Mouse (Mus musculus): Measurements from ENCODE around the gene Itgb6. TPM values are rescaled to one million over a fixed set of nuclear protein-coding genes. Genes with fewer than 3 reads are reported as not detected.
A peak's percentile ranks its signal among the peaks of the same experiment; 100 is the strongest.

Gene Itgb6
- total RNA-seq (2021), result 10 to 100 TPM; 20.3 to 21.7 TPM
- long read RNA-seq, experiment 1, partial matches to known transcripts, result 0 of 6 reads
- long read RNA-seq, experiment 1, other reads (novel, unspliced or antisense), result 5 of 6 reads
- long read RNA-seq, experiment 2, partial matches to known transcripts, result 0 of 5 reads
- long read RNA-seq, experiment 2, other reads (novel, unspliced or antisense), result 4 of 5 reads

DNA sequence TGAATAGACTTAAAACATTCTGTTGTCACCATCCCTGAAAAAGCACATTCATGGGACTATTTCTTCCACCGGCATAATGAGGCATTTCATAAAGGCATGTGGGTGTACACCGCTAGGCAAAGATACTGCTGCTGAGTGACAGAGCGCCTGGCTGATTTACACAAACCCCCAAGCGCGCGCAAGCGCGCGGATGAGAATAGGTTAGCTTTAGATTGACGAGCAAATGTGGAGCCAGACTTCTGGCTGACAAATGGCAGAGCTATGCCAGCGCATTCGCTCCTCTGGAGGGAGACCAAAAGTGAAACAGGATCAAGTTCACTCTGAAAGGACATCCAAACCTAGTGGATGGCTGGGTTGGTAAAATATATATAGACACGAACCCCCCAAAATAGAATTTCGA, at the start of gene Itgb6:
Gene Itgb6, minus strand, starts transcription at position 130 of the 400 bp plus-strand sequence.
- DNase-seq, result peak; percentile 62 to 67
- intact Hi-C loops (cut with DNase I), result loop anchor here (5.0 kb wide), 2 partner anchors 680 to 730 kb away; no protein-coding TSS in a partner anchor

DNA sequence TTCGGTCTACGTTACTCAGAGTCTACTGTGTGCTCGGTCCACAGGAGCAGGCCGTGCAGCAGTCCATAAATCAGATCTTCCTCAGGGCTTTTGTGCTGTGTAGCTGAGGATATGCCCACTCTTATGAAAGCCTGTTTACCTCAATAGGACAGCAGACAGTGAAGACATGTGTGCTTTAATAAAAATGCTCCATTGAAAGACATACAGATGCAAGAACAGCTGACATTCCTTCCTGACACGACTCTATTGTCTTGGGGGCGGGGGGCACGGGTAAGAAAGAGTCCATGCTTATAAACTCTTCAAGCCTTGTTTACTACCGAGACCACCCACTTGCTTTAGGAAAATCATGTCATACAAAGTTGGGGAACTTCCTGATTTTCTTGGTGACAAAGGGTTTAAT, 44.0 kb upstream of the Itgb6 start:
- intact Hi-C loops (cut with DNase I), result no loop called here
- DNase-seq, result no peak

DNA sequence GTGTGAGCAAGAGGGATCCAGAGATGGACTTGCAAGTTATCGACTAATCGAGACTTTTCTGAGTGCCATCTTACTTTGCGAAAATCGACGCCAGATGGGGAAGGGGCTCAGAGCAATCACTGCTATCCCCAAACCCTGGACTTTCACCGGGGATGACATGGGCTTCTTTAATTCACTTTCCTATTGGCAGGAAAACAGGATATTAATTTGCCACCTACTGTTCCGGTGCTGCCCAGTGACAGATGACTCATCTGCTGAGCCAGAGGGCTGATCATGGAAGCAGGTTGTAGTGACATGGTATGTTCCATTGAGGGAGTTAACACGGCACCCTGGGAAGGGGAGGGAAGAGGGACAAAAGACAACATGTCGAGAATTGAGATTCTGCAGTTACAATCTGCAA, 33.8 kb upstream of the Itgb6 start:
- intact Hi-C loops (cut with DNase I), result no loop called here
- no peak for DNase-seq

DNA sequence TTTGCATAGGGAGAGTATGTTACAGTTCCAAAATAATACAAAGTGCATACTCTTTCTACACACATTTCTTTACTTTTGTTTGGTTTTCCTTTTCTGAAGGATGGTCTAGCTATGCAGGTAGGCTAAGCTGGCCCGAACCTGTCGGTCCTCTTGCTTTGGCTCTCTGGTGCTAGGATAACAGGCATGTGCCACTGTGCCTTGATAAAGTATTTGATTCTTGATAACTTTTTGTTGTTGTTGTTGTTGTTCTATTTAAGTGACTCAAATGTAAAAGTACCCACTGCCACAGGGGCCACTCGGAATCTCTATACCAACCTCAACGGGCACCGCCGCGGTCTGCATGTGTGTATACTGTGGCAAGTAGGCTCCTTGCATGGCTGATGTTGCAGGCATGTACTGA, 32.7 kb upstream of the Itgb6 start:
- no peak for DNase-seq
- intact Hi-C loops (cut with DNase I), result no loop called here

DNA sequence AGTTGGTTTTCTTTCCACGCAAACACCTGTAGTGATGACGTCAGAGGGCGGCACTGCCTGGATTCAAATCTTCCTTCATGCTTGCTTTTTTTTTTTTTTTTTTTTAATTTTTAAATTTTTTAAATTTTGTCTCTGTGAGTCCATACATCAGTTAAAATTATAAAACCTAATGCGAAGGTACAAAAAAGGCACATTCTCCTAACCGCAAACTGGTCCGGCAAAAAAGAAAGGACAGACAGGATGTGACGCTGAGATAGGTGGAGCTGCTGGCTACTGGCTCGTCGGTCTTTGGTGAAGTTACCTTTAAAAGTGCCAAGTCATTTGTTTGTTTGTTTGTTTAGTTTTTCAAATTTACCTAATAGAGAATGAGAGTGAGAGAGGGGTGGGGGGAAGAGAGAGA, 28.8 kb upstream of the Itgb6 start:
- intact Hi-C loops (cut with DNase I), result no loop called here
- DNase-seq, result no peak

DNA sequence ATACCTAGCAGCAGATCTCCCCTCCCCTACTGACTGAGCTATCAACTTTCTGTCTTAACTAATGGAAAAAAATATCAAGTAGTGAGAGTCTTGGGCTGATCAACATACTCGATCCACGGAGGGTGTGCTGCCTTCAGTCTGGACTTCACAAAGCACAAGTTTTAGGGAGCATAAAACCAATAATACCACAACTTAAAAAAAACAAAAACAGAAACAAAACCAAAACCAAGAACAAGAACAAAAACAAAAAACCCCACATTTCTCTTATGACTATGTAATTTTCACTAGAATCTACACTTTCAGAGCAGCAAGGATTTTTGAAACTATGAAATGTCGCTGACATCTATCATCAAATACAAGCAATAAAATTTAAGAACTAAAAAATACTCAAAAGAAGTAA, 28.1 kb upstream of the Itgb6 start:
- DNase-seq, result no peak
- intact Hi-C loops (cut with DNase I), result no loop called here

DNA sequence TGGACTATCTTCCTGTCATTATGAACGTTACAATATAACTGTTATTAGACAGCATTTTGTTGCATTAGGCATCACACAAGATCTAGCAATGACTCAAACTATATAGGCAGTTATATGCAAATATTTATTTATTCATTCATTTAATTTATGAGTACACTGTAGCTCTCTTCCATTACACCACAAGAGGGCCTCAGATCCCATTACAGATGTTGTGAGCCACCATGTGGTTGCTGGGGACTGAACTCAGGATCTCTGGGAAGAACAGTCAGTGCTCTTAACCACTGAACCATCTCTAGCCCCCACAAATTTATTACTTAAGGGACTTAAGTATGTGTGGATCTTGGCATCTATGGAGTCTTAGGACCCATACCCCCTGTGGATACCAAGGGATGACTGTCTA, 26.1 kb upstream of the Itgb6 start:
- intact Hi-C loops (cut with DNase I), result no loop called here
- no peak for DNase-seq

DNA sequence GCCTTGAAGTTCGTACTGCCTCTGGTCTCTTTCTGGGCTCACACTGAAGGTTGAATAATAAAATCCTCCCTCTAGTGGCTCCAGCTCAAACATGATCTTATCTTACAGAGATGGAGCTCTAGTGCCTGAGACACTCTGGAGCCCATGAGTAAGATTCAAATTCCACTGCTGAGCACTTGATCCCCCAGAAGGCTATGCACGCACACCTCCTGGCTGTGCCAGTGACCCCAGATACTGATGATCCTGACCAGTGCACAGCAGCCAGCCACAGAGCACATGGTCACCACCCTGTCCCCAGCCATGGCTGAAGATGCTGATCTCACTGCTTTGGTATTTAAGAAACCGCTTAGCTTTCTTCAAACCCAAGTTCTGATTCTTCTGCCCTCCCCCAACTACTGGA, 25.1 kb upstream of the Itgb6 start:
- peak; percentile 37 to 41 for DNase-seq

DNA sequence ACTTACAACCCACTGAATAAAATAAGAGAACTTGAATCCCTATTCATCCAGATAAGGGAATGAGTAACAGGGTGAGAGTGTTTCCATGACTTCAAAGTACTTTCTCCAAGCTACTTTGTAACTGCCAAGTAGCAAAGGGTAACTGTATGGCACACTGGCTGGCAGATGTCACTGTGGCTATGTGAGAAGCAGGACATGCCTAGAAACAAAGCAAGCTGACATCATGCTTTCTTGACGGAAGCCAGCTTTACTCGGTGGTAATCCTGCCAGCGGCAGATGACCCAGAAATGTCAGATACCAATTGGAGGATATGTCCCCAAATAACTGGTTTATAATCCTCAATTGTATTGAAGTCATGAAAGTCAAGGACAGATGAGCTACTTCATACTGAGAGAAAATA, 22.2 kb upstream of the Itgb6 start:
- intact Hi-C loops (cut with DNase I), result no loop called here
- DNase-seq, result no peak

More for the DNA sequence above, 25.1 kb upstream of the Itgb6 start:
- intact Hi-C loops (cut with DNase I), result no loop called here

DNA sequence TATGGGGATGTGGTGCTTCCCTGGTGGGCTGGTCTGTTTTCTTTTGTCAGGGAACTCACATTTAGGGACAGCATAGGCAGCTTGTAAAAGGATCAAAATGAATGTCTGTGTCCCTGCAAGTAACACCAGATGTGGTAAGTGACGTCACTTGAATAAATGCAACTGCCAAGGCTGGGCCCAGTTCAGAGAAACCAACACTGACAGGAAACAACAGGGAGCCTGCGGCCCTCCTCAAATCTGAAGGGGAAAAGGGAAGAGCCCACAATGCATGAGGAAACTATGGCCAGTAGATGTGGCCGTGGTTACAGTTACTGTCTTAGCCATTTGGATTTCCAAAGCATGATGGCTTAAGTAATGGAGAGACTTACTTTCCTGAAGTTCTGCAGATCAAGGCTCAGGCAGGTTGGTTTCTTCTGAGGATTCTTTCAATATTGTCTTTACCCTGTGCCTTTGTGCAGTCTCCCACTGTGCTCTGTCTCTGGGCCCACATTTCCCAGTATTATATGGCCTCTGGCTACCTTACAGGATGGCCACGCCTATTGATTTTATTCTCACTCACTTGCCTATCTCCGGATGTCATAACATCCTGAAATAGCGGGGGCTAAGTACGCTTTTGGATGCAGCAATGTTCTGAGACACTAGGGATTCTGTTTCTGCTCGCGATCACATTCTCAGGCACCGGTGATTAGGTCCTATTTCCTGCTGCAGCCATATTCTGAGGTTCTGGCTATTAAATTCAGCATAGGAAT, 17.1 kb upstream of the Itgb6 start:
- DNase-seq, result no peak
- intact Hi-C loops (cut with DNase I), result no loop called here

DNA sequence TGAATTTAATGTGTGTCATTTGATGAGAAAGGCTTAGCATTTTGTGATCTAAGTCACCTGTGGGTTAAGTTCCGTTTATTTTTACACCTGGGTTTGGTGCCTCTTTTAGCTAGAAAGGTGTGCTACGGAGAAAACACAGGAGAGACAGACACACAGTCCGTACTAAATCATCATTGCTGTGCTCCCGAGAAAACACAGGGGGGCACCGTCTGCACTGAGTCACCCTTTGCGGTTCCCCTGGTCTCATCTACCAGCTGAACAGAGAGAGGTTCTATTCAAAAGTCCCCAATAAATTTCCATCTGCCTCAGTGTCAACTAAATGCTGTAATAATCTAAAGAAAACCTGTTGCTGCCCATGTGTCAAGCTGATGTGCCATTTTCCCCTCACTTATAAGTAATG, 8.5 kb upstream of the Itgb6 start:
- DNase-seq, result no peak
- intact Hi-C loops (cut with DNase I), result loop anchor here (2.0 kb wide), 1 partner anchor 72 kb away; no protein-coding TSS in a partner anchor

DNA sequence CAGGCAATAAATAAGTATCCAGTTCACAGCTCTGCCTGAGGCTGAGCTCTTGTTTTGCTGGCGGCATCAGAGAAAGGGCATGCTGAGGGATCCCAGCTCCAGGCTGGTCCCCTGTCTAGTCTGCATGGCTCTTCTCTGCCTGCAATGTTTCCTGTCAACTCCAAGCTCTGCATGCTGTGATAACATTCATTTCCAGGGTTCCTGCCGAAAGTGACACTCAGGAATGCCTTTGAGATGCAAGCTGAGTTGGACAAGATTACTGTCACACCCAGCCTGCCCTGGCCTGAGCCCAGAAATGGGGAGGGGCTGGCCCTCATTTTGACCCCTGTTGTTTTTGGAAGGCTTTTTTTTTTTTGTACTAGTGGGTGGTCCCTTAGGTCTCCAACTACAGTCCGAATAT, 7.6 kb upstream of the Itgb6 start:
- peak in 1 of 2 experiments; percentile 21 for DNase-seq
- intact Hi-C loops (cut with DNase I), result loop anchor here (2.0 kb wide), 1 partner anchor 73 kb away; no protein-coding TSS in a partner anchor

DNA sequence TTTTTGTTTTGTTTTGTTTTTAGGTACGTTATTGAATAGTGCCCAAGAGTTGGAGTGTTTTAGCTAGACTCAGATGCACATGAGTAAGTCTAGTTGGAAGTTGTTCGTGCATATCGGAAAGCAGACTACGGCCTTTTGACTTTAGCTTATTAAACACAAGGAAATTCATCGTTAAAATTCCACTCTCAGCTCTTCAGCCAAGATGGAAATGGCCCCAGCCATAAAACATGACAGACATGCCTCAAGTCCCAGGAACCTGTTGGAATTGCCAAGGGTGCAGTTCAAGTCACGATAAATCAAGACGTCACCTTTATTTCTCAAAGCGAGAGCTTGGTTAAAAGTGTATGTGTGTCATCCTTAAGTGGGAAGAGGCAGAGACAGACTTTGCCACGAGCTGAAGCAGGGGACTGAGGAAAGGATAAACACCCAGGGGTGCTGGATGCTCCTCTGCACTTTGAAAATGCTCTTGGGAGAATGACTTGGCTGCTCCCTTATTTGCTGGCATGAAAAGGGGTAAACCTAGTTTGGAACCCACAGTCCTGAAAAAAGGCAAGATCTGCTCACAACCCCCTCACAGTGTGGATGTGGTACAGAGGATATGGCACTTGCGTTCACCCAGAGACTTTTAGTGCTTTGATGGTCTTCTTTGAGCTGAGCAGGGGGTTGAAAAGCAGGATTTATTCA, 6.6 kb upstream of the Itgb6 start:
- DNase-seq, result no peak
- intact Hi-C loops (cut with DNase I), result no loop called here

DNA sequence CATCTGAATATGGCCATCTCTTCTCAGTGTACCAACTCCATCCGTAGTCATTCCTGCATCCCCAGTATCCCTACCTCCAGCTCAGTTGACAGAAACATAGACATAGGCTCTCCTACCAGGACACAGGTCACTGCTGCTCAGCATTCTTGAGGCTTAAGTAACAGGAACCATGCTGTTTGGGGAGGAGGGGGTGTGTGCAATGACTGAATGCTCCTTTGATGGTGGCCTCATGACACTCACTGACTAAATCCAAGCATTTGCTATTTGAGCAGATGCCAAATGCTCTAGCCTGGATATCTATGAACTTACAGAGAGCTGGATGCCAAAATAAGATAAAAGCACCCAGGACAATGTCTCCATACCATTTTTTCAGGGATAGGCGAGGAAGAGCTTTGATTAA, 2.2 kb upstream of the Itgb6 start:
- intact Hi-C loops (cut with DNase I), result loop anchor here (5.0 kb wide), 2 partner anchors 678 to 728 kb away; no protein-coding TSS in a partner anchor
- DNase-seq, result no peak

DNA sequence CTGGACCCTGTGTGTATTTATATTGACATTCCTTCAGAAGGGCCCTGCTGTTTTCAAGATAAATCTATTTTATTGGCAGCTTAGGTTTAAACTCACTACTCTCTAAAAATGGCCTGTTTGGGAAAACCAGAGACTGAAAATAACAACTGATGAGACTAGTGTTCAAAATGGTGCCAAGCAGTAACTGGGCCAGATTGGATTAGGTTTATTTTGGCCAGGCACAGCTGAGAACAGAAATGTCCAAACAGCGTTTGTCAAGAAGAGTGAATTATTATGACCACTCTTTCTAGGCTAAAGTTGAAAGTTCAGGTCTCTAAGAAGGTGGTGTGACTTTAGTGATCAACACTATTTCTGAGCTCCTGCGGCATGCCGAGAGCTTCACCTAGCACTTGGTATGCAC, 524 bp upstream of the Itgb6 start:
- DNase-seq, result no peak
- intact Hi-C loops (cut with DNase I), result loop anchor here (5.0 kb wide), 2 partner anchors 679 to 729 kb away; no protein-coding TSS in a partner anchor

DNA sequence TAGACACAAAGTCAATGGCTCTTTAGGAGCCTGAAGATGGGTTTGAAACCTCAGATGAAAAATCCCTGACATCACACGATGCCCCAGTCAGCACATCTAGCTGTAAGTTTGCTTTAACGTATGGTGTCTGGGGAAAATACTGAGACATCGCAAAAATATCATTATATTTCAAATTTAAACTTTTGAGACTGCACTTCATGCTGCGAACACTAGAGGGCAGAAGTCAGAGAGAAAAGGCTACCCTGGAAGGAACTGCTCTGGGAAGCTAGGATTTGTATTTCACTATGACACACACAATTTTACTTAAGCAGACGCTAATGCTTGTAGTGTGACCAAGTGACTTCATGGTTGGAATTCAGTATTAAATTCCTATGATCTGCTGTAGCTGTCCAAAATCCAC, 1.5 kb downstream of the Itgb6 start:
- DNase-seq, result no peak
- intact Hi-C loops (cut with DNase I), result loop anchor here (5.0 kb wide), 2 partner anchors 681 to 731 kb away; no protein-coding TSS in a partner anchor

DNA sequence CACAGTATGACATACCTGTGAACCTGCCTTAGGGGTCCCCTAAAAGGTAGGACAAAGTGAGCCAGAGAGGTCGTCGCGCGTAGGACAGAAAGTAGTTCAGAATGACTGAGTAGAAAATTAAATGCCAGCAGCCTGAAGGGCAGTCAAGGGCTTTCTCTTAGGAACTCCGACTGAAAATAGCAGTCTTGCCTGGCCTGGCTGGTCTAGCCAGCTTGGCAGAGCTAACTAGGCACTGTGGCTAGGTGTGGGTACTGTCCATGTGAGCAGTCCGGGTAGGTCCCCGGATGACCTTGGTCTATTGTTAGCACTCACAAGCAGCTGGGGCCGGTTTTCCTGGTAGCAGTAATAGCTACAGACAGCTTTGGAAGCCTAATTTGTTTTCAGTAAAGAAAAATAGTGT, 2.2 kb downstream of the Itgb6 start:
- intact Hi-C loops (cut with DNase I), result loop anchor here (5.0 kb wide), 2 partner anchors 682 to 732 kb away; no protein-coding TSS in a partner anchor
- peak in 1 of 2 experiments; percentile 55 for DNase-seq

DNA sequence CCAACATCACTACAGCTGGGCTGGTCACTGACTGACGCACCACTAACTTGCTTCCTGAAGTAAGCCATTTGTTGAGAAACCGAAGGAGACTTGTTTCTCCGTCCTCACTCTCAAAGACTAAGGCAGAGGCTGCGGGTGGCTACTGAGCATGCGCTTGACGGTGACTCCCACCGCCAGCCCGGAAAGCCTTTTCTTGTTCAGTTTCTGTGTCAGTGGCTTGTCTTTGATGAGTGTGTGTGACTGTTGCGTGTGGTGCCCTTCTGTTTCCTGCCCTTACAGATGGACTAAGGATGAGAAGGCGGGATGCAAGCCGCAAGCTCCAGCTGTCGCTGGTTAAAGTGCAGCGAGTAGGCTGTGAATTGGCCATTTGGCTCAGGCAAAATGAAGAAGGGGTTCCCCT, 5.1 kb downstream of the Itgb6 start:
- intact Hi-C loops (cut with DNase I), result no loop called here

DNA sequence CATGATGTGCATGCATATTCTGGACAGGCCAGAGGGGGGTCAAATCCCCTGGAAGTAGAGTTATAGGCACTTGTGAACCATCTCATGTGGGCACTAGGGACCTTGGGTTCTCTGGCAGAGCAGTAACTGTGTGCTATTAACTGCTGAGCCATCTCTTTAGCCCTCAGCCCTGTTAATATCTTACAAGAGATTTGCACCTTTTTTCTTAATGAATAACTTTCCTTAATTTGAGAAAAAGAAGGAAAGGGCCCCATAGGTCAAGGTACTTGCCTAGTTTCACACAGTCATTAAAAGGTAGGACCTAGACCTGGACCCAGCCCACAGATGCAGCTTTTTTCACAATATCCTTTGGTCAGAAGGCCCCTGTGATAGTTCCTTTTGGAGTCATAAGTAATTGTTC, 5.9 kb downstream of the Itgb6 start:
- no peak for DNase-seq
- intact Hi-C loops (cut with DNase I), result no loop called here

More for the DNA sequence above, 5.1 kb downstream of the Itgb6 start:
- DNase-seq, result no peak

DNA sequence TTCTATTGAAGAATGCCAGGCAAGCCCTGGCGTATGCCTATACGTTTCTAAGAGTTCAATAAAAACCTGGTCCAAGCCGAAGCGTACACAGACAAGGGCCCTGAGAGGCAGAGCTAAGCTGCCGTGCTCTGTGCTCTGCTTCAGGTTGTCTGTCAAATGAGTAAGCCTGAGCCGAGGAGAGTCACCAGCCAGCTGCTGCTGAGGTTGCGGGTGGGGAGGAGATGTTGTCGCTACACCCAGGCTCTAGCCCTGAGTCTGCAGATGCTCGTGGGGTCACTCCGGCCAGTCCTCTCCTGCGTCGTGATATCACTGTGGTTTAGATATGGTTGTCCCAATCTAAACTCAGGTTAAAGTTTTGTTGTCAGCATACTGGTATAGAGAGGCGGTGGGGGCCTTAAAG, 6.7 kb downstream of the Itgb6 start:
- no peak for DNase-seq
- intact Hi-C loops (cut with DNase I), result no loop called here

DNA sequence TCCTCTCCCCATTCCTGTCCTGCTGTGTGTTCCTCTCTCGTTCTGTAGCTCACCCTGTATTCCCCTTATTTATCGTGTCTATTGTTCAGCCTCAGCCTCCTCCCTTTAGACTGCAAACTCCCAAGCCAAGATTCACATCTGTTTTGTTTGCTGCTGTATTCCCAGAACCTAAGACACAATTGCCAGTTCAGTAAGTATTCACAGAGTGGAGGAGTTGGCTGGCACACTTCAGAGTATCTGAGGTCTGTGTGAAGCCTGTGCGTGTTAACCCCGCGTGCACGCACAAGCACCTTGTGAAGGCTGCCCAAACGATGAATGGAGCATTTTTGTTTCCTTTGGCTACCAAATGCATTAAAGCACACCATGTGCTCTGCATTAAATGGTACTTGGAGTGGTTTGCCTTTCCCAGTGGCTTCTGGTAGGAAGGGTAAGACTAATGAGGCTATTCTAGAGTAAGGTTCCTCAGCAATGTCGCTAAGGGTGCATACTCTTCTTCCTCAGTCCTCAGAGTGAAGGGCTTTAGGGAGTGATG, 7.4 kb downstream of the Itgb6 start:
- no peak for DNase-seq
- intact Hi-C loops (cut with DNase I), result no loop called here

Data from gastrocnemius, postnatal 36 days (tissue).